Mouse (Mus musculus) gastrocnemius, adult 8-10 months (tissue): ENCODE results near the gene St3gal3. TPM values are rescaled to one million over a fixed set of nuclear protein-coding genes. Genes with fewer than 3 reads are reported as not detected.

Source experiments
- DNase-seq, 2 experiments: peaks; one replicate each; pipeline ENCODE4 v3.0.0; 2022; ENCODE audit warnings: low spot score in 2 of 2
- total RNA-seq, 4 experiments: library from RNA; stranded (reverse); gene quantifications; 2 replicates each; pipeline ENCODE4 v1.2.4; 2022

Gene St3gal3
- total RNA-seq, 4 experiments from 2014 or later, result 76.0 to 83.1 (median 80.6) TPM

- no peak for DNase-seq
Observed at GRCm38 (mm10) chr4:117989801-117990200, 144.9 kb downstream of the St3gal3 start.

DNA sequence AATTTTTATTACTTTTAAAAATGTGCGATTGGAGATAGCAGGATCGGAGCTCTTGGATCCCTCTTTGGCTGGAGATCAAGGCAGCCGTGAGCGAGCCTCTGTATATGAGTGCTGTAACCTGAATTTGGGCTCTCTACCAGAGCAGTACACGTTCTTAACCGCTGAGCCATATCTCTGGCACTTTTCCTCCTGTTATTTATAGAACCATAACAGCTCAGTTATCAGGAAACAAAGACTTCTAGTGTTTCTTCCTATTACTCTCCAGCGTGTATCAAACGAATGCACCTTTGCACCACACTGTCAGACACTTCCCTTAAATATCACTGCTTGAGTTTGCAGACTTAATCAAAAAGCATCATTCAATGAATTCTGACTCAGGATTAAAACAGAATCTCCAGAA lies 147.9 kb downstream of the St3gal3 start:
- no peak for DNase-seq

DNA sequence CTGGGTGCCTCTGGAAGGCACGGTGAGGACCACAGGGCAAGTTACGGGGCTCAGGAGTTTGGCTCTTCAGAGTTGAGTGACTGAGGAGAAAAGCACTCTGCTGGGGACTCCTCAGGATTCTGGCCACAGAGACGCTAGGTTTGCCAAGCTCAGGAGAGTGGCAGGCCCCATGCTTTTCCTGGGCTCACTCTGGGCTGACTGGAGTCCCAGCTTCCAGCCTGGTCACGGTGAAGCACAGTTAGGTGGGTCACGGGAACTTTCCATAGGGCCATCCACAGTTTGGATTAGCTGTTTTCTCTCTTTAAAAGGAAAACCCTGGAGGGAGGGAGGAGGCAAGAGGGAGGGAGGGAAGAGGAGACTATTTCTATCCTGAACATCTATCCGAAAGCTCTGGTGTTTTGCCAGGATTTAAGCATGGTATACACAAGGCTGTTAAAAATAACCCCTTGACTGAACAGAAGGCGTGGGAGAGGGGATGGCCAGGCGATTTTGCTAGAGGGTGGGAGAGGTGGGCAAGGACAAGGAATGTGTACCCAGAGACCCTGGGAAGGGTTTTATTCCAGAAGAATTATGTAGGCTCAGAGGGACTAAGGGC lies 149.6 kb downstream of the St3gal3 start:
- no peak for DNase-seq

GRCm38 (mm10) chr4:117984206-117984605 lies 150.5 kb downstream of the St3gal3 start:
- no peak for DNase-seq

GRCm38 (mm10) chr4:117982706-117983105 lies 152.0 kb downstream of the St3gal3 start:
- peak; percentile 30 to 33 for DNase-seq

- no peak for DNase-seq
Observed at GRCm38 (mm10) chr4:117981518-117981917, 153.2 kb downstream of the St3gal3 start.

- DNase-seq, result no peak
Observed at GRCm38 (mm10) chr4:117980161-117980560, 154.6 kb downstream of the St3gal3 start.

DNA sequence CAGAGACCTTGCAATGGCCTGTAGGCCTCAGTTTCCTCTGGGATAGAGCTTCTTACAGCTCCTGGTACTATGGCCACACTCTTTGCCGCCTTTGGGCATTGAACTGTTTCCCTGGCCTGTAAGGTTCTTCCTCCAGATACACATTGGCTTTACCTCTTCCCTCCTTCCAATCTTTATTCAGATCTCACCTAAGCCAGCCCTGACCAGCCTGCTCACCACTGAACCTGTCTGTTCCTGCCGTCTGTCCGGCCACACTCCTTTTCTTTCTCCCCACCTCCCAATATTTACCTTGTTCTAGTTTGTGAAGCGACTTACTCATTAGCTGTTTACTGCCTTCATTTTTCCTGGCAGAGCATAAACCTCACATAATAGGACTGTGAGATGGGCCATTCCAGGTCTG lies 155.5 kb downstream of the St3gal3 start:
- DNase-seq, result no peak

DNA sequence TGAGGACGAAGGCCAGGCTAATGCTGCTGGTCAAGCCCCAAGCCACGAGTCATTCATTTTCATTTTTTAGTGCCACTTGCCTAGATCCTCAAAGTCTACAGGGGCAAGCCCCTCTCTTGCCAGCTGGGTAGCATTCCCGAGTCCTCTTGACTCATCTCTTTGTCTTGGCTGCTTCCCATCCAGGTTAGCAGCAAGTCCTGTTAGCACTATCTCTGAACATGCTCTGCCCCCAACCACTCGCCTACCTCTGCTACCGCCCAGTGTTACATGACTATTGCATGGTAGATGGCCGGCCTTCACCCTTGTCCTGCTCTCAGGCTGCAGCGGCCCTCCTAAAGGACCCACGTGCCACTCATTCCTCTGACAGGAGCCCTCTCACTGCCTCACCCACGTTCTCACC lies 156.4 kb downstream of the St3gal3 start:
- DNase-seq, result no peak

DNA sequence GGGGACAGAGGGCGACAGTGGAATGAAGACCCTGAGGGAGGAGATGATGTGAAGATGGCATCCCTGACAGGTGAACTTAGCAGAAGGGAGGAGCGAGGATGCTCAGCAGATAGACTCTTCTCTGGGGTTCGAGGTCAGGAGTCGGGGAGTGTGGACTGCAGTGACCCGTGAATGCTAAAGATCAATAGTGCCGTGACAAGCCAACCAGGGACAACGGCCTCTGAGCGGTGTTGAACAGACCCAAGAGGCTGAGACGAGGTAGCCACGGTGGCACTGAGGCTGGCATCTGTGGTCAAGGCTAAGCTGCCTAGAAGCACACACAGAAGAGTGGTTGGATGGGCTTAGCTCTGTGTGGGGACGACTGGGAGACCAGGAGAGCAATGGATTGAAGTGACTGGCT lies 156.9 kb downstream of the St3gal3 start:
- DNase-seq, result no peak

DNA sequence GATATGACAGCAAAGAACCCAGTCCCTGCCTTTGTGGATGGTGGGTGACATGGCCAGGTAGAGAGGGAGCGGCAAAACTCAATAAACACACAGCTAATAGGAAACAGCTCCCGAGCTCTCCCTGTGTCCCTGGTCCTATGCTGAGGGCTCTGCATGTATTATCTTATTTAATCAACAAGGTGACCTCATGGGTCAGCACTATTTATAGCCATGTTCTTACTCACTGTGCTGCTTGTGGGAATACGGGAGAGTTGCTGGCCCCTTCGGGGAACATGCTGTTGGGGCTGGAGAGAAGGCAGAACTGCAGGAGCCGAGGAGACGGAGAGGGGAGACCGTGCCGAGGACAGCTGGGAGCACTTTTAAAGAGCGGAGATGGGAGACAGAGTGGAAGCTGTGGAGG lies 157.3 kb downstream of the St3gal3 start:
- no peak for DNase-seq

- no peak for DNase-seq
Observed at GRCm38 (mm10) chr4:117975820-117976219, 158.9 kb downstream of the St3gal3 start.

DNA sequence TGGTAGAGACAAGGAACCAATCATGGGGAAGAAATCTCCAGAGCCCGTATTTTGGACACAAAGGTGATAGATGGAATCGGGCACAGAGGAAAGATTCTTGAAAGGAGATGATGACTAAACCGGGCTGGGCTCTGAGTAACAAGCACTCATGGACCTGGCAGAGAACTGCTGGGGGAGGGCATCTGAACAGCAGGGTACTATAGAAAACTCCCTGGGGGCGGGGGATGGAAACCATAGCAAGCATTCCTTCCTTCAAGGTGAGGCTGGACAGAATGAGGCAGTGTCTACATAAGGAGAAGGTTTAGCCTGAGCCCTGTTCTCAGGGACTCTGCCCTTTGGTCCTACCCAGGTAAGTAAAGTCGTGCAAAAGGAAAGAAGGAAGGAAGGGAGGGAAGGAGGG lies 160.0 kb downstream of the St3gal3 start:
- DNase-seq, result no peak

DNA sequence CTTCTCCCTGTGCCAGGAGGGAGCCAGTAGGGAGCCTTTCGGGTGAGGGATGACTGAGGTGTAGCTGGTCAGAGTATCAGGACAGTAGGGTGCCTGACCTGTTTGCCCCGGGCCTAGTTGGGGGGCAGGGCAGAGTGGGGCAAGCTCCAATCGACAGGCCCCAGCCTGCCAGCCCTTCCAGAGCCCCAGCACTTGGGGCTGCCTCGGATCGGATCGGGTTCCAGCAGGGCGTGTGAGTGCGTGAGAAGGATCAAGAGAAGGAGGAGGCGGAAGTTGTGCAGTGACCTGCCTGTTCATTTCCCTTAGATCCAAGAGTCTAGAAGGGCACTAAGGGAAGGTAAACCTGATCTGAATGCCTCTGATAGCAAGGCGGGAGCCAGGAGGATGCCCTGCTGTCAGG lies 161.7 kb downstream of the St3gal3 start:
- DNase-seq, result no peak

DNA sequence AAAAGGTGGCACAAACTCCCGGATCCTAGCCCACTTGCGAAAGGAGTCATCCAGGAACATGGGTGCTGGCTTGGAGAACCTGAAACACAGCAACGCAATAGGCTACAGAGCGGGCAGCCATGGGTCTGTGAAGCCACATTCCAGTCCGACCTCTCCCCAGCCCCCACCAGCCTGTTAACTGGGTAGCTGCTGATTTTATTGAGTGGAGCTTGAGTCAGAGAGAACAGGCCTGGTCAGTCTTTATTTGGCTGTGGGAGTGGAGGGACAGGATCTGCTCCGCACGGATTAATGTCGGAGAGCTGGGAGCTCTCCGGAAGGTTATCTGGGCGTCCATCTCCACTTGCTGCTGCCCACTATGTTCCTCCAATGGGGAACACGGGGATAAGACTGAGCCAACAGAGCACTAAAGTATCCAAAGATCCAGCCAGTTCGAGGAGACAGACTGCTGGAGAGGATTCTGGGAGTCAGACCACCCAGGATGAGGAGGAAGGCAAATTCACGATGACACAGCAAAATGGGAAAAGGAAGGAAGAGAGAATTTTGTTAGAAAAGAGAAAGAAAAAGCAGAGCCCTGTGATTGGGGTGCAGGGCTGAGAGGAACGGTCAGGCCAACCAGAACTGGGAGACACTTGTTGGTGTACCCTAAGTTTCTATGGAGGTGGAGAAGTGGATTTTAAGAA lies 170.2 kb downstream of the St3gal3 start:
- DNase-seq, result no peak

GRCm38 (mm10) chr4:117957492-117957891 lies 177.2 kb downstream of the St3gal3 start:
- no peak for DNase-seq

DNA sequence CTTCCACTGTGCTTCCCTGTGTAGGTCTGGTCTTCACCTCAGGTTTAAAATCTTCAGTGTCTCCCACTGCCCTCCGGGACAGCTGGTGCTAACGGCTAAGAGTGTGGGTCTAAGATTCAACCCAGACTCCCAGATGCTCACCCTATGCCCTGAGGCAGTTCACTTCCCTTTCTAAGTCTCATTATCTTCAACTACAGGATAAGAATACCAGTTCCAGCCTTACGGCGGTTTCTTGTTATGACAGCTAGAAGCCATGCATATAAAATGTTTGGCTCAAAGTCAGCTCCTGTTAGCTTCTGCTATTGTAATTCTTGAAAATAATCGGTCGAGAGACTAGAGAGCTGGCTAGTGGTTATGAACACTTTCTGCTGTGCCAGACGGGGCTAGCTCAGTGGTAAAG lies 187.2 kb downstream of the St3gal3 start:
- no peak for DNase-seq

DNA sequence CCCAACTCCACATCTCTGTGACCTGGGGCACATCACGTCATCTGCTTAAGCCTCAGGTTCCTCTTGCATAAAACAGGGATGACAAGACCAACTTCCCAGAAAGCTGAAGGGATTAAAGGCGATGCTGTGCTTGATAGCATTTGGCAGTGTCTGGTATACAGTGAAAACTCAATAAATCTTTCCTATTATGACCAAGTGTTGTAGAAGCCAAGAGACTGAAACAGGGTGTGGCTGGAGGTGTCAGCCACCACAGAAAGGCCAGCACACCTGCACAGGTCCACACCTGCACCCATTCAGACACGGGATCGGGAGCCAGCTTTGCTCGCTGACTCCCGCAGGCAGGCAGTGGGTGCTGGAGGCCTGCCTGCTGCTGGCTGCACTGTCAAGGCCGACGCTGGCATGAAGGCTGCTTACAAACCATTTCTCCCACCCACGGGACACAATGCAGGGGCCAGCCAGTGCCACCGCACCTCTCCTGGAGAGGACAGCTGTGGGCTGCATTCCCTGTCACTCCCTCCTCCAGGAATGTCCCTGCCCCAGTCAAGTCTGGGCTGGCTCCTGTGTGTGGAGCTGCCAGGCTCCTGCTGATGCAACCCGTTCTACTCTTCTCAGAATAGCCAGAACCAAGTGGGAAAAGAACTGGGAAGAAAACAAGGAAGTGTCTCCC lies 187.9 kb downstream of the St3gal3 start:
- DNase-seq, result peak in 1 of 2 experiments; percentile 28

DNA sequence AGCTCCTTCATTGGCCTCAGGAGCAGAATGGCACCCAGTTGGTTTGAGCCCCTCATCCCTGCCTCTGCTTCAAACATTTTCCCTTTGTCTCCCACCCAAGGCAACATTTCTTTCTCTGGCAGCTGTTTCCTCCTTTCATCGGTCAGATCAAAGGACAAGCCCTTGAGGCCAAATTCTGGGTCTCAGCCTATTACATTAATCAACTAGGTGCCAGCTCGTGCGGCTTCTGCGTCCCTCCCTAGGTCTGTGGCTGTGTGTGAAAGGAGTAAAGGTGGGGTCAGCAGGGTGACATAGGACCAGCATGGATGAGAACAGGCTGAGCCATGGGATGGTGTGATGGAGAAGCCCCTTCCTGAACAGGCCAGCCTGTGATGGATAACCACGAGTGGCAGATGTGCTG lies 191.4 kb downstream of the St3gal3 start:
- DNase-seq, result no peak

- no peak for DNase-seq
Observed at GRCm38 (mm10) chr4:117936964-117937363, 197.8 kb downstream of the St3gal3 start.

DNA sequence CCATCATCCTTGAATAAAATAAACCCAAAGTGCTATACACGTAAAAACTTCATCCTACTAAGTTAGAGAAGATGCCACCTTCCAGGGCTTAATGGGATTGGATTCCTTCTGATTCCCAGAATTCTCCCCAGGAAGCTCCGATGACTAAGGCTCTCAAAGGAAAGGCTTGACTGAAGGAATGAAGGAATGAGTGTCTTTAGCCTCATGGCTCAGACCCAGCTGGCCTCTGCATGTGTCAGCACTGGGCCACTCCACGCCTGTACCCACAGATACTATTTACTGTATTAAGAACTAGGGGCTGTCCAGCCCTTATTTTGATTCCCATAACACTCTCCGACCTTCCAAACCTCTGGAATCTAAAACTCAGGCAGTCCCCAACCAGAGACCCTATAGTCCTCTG lies 200.6 kb downstream of the St3gal3 start:
- no peak for DNase-seq

GRCm38 (mm10) chr4:117933248-117933647 lies 201.5 kb downstream of the St3gal3 start:
- no peak for DNase-seq

- DNase-seq, result peak; percentile 13 to 46
Observed at GRCm38 (mm10) chr4:117929391-117929881, 205.3 kb downstream of the St3gal3 start, which contains the start of gene Artn. Artn (minus strand) TSS chr4:117929763.
